Mouse (Mus musculus): ENCODE data around the gene Ptn. TPM values are rescaled to one million over a fixed set of nuclear protein-coding genes. Genes with fewer than 3 reads are reported as not detected.

Gene Ptn
- 1 to 10 TPM in 1 of 2 experiments, under 1 TPM in 1; 0.57 to 1.1 TPM for total RNA-seq (2021)
- long read RNA-seq, experiment 1, partial matches to known transcripts = 1 of 2 reads
- long read RNA-seq, experiment 1, other reads (novel, unspliced or antisense) = 0 of 2 reads
- long read RNA-seq, experiment 2 = 0 reads

DNA sequence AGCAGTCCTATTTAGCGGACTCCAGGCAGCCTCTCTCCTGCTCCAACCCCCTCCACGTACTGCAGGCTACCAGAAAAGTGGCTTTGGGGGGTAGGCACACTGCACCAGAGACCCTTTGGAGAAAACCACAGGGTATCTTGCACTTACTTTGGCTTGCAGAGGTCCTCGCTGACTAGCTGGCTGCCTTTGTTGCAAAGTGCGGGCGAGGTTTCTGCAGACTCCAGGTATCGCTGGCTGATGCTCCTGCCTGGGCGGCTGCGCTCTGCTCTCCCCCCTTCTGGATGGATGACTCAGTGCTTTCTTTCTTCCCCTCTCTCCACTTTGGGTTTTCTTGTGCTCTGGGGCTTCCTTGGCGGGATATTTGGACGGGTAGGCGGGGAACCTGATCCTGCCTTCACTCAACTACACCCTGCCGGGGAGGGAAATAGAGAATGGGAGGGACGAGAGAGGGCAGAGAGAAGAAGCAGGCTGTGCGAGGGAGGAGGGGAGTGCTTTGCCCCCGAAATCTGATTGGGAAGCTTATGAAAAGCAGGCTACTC, at the start of gene Ptn:
TSS of gene Ptn (minus strand) at position 474 of the 539 bp plus-strand sequence.
- DNase-seq (ENCODE audit: low spot score) = no peak

DNA sequence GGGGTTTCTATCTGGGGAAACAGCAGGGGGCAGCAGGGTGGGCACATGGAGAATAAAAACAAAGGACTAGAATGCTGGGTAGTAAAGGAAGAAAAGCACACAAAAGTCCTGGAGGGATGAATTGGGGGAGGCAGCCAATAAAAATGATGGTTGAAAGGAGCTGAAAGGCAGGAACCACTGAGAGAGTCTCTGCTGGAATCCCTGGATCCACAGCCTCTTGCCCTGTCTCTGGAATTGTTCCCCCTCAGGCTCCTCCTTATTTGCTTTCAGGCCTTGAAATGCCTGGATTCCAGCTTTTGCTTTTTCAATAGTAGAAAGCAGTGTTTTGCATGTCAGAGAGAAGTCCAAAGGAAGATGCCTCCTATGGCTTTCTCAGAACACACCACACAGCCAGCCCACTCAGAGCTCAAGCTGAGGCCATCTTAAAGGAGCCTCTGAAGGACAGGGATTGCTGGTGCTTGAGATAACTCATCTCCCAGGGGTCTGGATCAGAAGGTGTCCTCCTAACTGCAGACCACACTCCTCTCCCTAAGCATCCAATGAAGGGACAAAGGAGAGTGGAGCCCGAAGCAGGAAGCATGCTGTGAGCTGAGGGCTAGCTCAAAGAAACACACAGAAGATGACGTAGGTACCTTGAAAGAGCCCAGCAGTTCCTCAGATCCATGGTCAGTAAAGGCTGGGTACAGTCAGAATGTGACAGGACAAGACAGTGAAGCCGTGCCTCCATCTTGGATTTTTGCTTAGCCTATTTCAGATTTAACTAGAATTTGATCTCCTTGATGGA, 48.4 kb upstream of the Ptn start:
- DNase-seq (ENCODE audit: low spot score) = no peak

DNA sequence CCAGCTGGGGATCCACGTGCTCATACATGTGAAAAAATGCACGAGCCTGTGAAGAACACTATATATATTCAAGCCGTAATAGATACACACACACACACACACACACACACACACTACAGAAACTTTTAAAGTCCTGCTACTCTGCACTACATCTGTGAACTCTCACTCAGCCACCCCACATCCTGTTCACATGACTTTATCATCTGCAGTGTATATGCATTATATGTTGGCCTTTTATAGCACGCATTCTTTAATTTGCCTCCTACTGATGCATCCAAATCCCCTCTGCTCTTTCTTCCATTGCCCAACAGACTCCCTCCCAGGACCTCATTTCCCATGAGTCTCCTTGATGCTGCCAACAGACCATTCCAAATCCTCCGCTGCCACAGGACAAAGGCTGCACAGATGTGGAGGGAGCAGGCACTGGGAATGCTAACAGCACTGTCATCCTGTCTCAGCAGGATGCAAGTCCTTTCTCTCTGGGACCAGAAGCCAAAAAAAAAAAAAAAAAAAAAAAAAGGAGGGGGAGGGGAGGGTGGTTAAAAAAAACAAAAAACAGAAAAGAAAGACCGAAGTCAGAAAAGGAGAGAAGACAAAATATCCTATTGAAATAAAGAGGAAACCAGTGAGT, 47.7 kb upstream of the Ptn start:
- DNase-seq (ENCODE audit: low spot score) = no peak

DNA sequence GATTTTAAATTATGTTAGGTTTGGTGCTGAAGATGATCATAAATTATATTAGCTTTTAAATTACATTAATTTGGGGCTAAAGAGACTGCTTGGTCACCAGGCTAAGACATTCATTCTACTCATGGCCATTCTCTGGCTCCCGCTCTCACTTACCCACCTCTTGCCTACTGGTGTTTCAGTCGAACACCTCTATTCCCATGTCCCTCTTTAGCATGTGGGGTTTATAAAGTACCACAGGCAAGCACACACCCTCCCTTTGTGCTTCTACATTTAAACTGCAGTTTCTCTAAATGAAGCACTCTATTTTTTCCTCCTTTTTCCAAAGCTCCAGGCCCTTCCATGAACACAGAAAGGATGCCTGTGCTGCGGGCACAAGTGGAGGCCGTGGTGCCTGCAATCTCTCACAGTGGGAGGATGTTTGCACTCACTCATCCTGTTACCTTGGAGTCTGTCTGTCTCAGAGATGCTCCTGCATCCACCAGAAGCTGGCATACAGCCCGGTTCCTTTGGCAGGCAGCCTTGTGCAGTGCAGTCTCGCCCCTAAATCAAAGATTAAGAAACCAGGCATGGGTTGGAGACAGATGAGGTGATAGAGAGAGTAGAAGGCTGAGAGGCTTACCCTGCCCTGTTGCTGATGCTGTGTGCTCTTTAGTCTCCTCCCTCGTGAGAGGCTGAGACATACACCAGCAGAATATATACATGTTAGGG, 40.6 kb upstream of the Ptn start:
- DNase-seq (ENCODE audit: low spot score) = no peak

DNA sequence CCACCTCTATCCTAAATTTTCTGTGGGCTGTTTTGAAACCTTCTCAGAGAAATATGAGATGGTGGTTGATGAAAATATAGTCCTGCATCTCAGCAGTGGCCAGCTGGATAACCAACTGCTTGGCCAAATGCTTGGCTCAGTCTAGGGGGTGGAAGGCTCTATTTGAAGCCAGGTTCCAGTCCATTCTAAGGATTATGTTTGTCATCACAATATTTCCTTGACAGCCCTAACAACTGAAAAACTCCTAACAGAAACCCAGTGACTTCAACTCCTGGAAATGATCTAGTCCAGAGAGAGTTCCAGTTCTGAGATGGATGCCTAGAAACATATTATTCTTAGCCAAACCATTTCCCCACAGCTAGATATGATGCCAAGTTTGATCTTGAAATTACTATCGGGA, 35.3 kb upstream of the Ptn start:
- DNase-seq (ENCODE audit: low spot score) = peak; percentile 32

DNA sequence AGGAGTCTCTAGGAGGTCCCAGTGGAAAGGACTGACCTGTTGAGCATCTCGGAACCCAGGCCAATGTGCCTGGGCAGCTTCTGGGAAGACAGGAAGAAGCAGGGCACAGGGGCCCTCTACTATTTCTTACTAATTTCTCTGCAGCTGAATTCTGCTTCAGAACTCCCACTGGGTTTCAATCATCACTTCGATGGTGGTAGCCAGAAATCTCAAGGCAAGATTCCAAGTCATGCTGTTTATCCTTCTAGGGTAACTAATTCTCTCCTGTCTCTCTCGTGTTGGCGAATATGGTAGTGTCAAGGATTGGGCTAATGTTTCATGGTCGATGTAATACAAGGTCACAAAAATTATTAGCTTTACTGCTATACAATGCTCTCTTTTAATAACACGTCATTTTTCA, 34.2 kb upstream of the Ptn start:
- DNase-seq (ENCODE audit: low spot score) = peak; percentile 4

DNA sequence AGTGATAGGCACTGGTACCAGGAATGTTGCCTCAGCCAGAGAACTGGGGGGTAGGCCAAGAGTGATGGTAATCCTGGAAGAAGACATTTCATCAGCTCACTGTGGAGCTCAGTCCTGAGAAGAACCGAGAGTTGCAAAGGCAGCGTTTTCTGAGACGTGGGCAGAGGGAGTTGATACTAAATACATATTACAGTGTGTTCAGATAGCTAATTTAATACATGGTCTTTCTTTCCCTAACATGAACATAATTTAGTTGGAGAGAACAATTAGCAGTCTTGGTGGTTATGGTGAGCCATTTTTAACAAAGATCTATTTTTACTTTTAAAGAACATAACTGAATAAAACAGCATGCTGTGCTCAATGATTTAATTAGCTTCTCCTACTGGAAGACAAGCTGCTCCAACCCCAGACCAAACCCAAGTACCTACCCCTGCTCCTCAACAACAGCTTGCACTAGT, 33.0 kb upstream of the Ptn start:
- DNase-seq (ENCODE audit: low spot score) = no peak

DNA sequence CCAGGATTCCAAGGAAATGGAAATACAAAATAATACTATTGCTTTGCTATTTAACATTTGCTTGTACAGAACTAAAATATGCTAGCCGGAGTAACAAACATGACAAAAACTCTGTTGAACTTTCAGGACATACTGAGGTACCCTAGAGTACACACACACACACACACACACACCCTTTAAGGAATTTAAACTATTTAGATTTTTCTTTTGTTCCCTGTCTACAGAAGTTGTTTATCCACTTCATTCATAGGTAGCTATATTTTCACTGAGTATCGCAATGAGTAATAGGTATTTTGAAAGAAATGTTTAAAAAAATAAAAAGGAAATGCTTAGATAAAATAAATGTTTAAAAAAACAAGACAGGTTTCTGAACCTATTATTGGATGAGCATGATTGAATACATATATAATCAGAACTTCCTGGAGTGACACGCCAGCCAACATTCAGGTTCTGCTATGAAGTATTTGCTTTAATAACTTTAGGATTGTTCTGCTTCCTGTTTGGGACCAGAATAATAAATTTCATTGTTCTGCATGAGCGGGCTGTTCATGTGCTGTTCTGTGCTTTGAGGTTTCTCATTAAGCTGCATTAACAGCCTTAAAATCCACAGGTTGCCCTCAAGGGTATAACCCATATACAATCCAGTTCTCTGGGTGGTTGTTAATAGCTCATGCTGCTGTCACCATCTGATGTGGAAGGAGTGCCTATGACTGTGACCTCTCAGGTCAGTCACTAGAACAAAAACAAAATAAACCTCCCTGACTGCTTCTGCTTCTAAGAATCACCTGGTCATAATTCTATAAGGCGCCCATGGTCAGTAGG, 32.3 kb upstream of the Ptn start:
- no peak for DNase-seq (ENCODE audit: low spot score)

DNA sequence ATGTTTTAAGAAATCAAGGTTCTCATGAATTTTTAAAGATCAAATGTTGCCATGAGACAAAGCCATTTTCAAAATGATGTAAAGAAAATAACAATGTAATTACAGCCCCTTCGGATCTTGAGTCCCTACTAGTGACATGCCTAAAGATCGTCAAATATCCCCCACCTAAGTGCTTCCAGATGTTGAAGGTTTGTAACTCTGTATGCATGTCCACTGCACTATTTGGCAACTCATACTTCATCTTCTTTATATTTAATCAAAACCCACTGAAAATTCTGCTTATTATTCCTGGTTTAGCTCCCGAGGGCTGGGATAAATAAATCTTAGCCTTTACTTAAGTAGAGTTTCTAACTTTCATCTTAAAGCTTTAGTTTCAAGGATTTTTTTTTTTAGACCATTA, 31.7 kb upstream of the Ptn start:
- DNase-seq (ENCODE audit: low spot score) = no peak

DNA sequence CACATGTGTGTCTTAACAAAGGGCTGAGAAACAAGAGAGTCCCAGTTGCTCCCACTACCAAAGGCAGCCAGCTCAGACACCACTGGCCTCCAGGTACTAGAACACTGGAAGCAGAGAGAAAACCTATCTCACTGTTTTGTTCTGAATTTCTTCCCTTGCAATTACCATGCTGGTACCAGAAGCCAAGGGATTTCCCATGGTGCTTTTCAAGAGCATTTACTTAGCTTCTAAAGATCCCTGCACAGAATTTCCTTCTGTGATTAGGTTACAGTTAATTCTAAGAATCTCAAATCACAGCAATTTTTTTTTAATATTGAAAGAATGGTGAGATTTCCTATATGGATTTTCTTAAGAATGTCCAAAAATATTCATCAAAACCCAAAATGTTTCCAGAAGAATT, 31.2 kb upstream of the Ptn start:
- DNase-seq (ENCODE audit: low spot score) = no peak

DNA sequence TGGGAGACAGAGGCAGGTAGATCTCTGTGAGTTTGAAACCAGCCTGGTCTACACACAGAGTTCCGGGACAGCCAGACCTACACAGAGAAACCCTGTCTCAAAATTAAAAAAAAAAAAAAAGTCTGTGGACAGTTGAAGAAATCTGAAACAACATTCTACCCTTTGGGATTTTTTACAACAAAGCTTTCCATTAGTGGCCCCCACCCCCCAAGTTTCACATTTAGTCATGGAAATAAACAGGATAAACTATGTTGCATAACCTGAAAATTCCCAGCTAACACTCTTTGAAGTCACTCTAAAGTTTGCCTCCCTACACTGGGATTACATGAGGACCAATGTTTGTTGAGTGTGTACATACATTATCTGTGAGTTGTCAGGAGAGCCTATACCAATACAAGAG, 28.7 kb upstream of the Ptn start:
- DNase-seq (ENCODE audit: low spot score) = no peak

DNA sequence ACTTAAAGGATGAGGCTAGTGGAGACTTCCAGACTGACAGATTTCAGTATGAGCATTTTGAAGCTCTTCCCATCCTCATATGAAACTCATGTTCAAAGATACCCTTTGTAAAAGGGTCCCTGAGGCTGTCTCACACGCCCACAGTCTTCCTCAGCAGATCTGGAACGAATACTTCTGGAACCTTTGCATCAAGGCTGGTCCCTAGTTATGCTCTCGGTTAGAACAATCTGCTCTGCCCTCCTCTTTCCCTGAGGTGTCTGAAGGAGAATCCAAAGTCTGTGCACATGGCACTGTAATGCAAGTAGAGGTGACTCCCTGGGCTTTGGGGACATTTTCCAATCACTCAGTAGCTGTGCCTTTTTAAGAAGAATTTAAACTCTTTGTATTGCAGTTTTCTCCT, 25.3 kb upstream of the Ptn start:
- DNase-seq (ENCODE audit: low spot score) = no peak

DNA sequence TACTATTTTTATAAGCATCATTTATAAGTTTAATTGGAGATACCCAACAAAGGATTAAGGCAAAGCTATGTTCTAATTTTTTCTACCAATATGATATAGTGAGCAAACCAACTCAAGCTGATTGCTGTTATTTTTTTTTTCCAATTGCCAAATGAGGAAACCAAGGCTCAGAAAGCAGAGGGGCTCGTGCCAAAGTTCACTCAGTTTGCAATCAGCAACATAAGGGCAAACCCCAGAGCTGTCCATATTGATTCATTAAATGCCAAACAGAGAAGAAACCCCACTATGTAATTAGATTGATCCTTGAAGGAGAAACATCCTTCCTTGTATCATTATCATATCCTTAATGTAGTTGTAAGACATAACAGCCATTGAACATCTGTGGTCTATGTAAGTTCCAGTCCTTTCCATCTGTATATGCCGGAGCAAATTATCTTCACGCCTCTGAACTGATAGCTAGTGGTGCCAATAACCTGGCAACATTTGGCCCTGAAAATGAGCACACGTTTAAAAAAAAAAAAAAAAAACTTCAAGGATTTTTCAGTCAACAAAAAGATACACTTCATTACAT, 24.8 kb upstream of the Ptn start:
- no peak for DNase-seq (ENCODE audit: low spot score)

DNA sequence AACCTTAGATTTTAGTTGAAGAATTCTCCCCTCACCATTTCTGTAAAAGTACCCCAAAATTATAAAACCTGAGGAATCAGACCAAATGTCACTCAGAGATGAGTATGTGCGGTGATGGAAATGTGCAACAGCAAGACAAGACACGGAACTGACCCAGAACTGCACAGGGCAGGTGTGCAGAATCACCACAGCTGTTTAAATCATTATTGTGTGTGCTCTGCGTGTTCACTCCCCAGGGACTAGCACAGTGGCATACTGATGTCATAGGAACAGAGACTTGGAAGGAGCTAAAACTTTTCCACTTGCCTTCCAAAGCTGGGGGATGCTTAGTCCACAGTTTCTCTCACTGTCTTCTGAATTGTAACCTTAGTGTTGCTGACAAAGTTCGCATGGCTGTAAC, 22.7 kb upstream of the Ptn start:
- DNase-seq (ENCODE audit: low spot score) = no peak

DNA sequence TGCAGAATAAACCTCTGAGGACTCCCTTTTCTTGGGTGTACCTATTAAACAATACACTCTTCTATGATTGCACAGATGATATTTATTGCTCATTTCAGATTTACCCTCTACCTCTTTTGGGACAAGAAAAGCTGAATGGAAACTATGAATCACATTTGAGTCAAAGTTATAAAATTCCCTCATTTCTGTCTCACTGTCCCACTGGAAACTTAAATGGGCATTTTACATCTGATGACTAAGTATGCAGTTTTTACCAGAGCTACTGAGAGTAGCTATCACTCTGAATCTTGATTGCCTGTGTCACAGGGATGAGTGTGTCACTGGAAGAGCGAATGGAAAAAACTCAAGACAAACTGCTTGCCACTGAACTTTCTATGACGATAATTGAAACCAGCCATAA, 22.2 kb upstream of the Ptn start:
- DNase-seq (ENCODE audit: low spot score) = no peak

DNA sequence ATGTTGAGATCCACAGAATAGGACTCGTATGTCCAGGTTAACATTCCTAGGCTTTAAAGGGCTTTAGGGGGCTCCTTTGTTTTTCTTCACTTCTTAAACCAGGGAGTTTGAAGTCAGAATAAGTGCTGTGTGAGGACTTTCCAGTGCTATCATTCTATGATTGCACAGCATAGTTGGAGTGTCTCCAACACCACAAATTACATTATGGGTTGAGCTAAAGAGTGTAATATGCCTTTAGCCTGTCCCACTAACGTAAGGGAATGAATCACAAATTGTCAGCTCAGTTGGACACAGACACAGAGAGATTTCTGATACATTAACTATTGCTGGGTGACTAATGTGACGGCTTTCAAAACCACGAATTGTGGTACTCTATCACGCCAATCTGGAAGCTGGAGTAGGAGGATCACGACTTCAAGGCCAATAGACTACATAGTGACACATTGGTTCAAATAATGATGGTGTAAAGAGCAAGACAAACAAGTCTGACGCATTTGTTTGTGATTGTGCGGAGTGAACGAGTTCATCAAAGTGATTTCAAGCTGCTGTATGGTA, 20.4 kb upstream of the Ptn start:
- no peak for DNase-seq (ENCODE audit: low spot score)

DNA sequence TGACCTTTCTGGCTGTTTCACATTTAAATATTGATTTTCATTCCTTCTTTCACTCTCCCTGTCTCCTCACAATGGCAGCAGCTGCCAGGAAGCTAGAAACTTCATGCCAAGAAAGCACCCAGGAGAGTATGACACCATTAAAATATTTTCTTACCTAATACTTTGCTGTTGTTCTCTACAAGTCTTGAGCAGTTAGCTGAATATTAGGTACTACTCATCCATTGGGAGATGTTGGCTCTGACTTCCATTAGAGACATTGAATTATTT, 9.7 kb upstream of the Ptn start:
- DNase-seq (ENCODE audit: low spot score) = peak; percentile 12

DNA sequence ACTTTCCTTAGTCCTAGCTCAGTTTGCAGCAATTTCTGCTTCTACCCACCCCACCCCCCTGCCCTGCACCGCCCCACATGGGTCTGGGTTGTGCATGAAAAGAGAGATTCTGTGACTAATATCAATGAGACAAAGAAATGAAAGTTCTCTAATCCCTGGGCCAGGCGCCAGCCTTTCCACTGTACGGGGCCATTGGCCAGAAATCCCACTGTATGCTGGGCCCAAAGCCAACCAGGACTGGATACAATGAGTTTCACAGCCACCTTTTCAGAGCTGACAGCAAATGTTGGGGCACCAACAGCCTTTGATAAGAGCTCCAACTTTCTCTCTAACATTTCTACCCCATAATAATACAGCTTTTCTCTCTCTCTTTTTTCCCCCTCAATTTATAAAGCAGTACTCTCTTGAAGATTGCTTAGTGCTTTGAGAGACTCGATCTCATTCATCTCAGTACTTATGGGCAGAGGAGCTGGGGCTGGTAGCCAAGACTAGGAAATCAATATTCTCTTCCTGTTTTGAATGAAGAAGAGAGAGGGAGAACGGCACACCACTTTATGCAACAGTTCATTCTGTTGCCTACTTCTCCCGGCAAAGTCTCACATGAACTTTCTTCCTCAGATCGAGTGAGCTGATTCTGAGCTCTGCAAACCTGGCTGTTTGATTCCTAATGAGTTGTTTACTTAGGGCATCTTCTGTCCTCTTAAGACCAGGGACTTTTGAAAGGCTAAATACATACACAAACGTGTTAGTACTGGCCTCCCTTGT, 9.2 kb upstream of the Ptn start:
- peak; percentile 44 for DNase-seq (ENCODE audit: low spot score)

DNA sequence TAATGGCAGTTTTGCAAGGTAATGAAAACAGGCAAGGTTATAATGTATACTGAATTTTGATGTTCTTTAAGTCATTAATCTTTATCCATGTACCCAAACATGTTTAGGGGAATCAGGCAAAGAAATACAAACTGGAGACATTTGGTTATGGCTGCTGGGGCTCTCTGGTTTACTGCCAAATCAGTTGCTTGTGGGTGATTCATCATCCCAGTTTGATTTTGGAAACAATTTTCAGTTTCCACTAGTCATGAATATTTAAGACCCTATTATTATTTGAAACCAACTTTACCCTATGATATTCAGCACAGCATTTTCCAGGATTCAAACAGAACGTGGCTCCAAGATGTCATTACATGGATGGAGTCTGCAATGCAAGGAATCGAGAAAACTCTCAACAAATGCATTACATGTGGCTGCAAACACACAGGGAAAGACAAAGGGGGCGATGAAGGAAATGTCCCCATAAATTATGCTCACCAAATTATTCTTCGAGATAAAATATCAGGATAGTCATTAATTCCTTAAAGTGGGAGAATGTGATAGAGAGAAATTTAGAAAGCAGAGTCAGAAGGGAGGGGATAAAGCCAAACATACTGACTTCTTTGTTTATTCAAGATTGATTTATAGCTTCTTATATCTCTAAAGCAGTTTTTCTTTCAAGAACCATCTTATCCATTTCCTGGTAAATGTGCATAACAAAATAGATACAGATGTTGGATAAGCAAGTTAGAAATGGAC, 8.4 kb upstream of the Ptn start:
- DNase-seq (ENCODE audit: low spot score) = no peak
